Comparison of ENCODE assay signal across 8 mouse cellular contexts in the genomic region with DNA sequence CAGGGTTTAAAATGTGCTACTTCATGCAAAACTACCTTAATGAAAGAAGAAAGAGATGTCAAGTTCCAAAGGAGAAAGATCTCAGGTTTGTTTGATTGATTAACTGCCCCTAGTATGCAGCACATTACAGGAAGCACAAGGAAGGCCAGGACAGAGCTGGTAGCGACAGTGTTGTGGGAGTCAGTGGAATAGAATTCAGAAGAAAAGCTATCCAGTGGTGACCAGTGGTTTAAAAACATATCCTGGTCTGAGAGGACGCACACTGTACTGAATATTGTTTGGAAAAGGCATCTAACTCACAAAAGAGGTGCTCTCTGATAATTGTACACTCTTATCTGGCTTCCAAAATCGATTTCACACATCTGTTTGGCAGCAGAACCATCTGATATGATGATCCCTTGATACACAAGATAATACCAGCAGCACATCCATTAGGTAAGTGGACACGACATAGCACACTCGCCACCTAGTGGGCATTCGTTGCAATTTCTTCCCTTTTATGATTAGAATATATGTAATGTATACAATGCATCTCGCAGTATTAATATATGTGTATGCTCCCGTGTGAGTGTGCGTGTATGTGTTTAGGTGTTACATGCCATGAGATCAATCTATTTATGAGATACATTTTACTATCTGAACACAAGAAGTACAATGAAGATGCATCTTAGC. TPM values are rescaled to one million over a fixed set of nuclear protein-coding genes. Genes with fewer than 3 reads are reported as not detected.
A peak's percentile ranks its signal among the peaks of the same experiment; 100 is the strongest.
DNase-seq lines count a peak whose midpoint lies in the region; ATAC-seq and TF ChIP-seq lines count a peak whose summit lies in the region.

No protein-coding gene starts in this region.

- no peak overlapping the region for H3K9ac ChIP-seq in embryonic facial prominence, embryonic 11.5 days (replicated peaks; ENCODE audit: low read length)
- no peak overlapping the region for H3K9ac ChIP-seq in neural tube, embryonic 12.5 days

- H3K4me2 ChIP-seq in embryonic facial prominence, embryonic 11.5 days (ENCODE audit: low read depth, low read length) = no peak overlapping the region
- H3K4me2 ChIP-seq in neural tube, embryonic 12.5 days (replicated peaks) = no peak overlapping the region

- ATAC-seq in embryonic facial prominence, embryonic 11.5 days (replicated peaks; ENCODE audit: insufficient number of reproducible peaks, low FRiP score, low TSS enrichment, low read depth) = peak; percentile 52
- peak; percentile 68 for ATAC-seq in neural tube, embryonic 12.5 days (ENCODE audit: low FRiP score, low read depth)
- no peak for ATAC-seq in activated CD4-positive, CD25-positive, alpha-beta regulatory T cell, adult 4 months

- WGBS in lung, adult 2 months = 20% methylated on average over 9 of the region's 9 CpGs
- 31% methylated on average over 9 of the region's 9 CpGs for WGBS in embryonic facial prominence, embryonic 11.5 days
- WGBS in neural tube, embryonic 12.5 days = 29% methylated on average over 9 of the region's 9 CpGs

- intact Hi-C loops in left cerebral cortex, postnatal 36 days (cut with DNase I) = loop anchor here (2.0 to 10.0 kb wide), 3 partner anchors 934 to 1631 kb away; no protein-coding TSS in a partner anchor

- no peak overlapping the region for H3K27ac ChIP-seq in embryonic facial prominence, embryonic 11.5 days (replicated peaks; ENCODE audit: low read depth, low read length)
- H3K27ac ChIP-seq in neural tube, embryonic 12.5 days = no peak overlapping the region

- H3K4me1 ChIP-seq in lung, adult 2 months (ENCODE audit: control insufficient read depth, insufficient read depth, low read length) = no peaks in the 10 kb centered on the region
- H3K4me1 ChIP-seq in embryonic facial prominence, embryonic 11.5 days (ENCODE audit: control insufficient read depth, insufficient read depth, low read length) = no peaks in the 10 kb centered on the region
- H3K4me1 ChIP-seq in neural tube, embryonic 12.5 days = no peaks in the 10 kb centered on the region

- H3K27me3 ChIP-seq in embryonic facial prominence, embryonic 11.5 days (ENCODE audit: control insufficient read depth, insufficient read depth, low read length) = no peaks in the 10 kb centered on the region
- H3K27me3 ChIP-seq in neural tube, embryonic 12.5 days (replicated peaks) = no peaks in the 10 kb centered on the region

- no peak for DNase-seq in lung, adult 2 months
- DNase-seq in lung, adult 18-20 months = no peak
- DNase-seq in adrenal gland, postnatal 36 days = peak; percentile 17 to 21
- peak; percentile 77 for DNase-seq in embryonic facial prominence, embryonic 11.5 days (ENCODE audit: low spot score)
- peak; percentile 6 for DNase-seq in hindlimb bud, embryonic 11.5 days (ENCODE audit: extremely low spot score, low read depth, low spot score)
- peak; percentile 26 to 38 for DNase-seq in left cerebral cortex, postnatal 36 days (ENCODE audit: low spot score in 2 of 2)

- no peaks in the 10 kb centered on the region for H3K36me3 ChIP-seq in embryonic facial prominence, embryonic 11.5 days (replicated peaks; ENCODE audit: control insufficient read depth, insufficient read depth, low read depth, low read length)
- H3K36me3 ChIP-seq in neural tube, embryonic 12.5 days = no peaks in the 10 kb centered on the region

- no peak for TF ChIP-seq POLR2A in lung, adult 2 months (IDR thresholded peaks at IDR 0.05; ENCODE audit: borderline replicate concordance, extremely low read depth, low read depth, low read length)

- no peaks in the 10 kb centered on the region for H3K9me3 ChIP-seq in embryonic facial prominence, embryonic 11.5 days (replicated peaks; ENCODE audit: control insufficient read depth, low read length)
- no peaks in the 10 kb centered on the region for H3K9me3 ChIP-seq in neural tube, embryonic 12.5 days

- peak; percentile 26 for TF ChIP-seq CTCF in lung, adult 2 months (IDR thresholded peaks at IDR 0.05; ENCODE audit: insufficient read depth, low read length)

- H3K4me3 ChIP-seq in lung, adult 2 months (replicated peaks; ENCODE audit: extremely low read depth, low read depth, low read length) = no peak overlapping the region
- H3K4me3 ChIP-seq in embryonic facial prominence, embryonic 11.5 days (ENCODE audit: low read depth, low read length) = no peak overlapping the region
- H3K4me3 ChIP-seq in neural tube, embryonic 12.5 days = no peak overlapping the region

RNA-seq across cellular contexts. Expression of a gene that starts 33.0 kb away (rescaled TPM):
- 0.02 TPM in 1 of 2 replicates, not detected in the other for polyA plus RNA-seq in lung, adult 2 months (2012; rRNA removed)
- 1 to 10 TPM in 1 of 2 experiments, under 1 TPM in 1; 0.76 to 2.0 TPM for total RNA-seq in adrenal gland, postnatal 36 days (2021)
- 5.5 and 6.7 TPM in 2 replicates for polyA plus RNA-seq in embryonic facial prominence, embryonic 11.5 days (2014; fragmentation: Nextera tagmentation; extraction: Ambion mirVana)
- 100 to 1,000 TPM; 118 to 122 TPM for total RNA-seq in left cerebral cortex, postnatal 36 days (2021)
- polyA plus RNA-seq in neural tube, embryonic 12.5 days (2016; fragmentation: Nextera tagmentation; extraction: Ambion mirVana) = 27.2 and 33.4 TPM in 2 replicates
- polyA plus RNA-seq in activated CD4-positive, CD25-positive, alpha-beta regulatory T cell, adult 4 months (2017; shearing (Covaris generic)) = under 1 TPM in 1 of 2 experiments, not detected in 1; 0.07 TPM

Comparison
In these comparisons a context has a peak if more than half of its experiments do, and no peak if none do; other contexts are left out.
1. DNase-seq: peak in adrenal gland, postnatal 36 days (2 of 2), embryonic facial prominence, embryonic 11.5 days (single experiment), hindlimb bud, embryonic 11.5 days (single experiment) and left cerebral cortex, postnatal 36 days (2 of 2); none in lung, adult 2 months (single experiment) and lung, adult 18-20 months (0 of 2).